Mouse (Mus musculus): Measurements from ENCODE around the gene Tmem138.
A peak's percentile ranks its signal among the peaks of the same experiment; 100 is the strongest.

The Tmem138 gene

DNA sequence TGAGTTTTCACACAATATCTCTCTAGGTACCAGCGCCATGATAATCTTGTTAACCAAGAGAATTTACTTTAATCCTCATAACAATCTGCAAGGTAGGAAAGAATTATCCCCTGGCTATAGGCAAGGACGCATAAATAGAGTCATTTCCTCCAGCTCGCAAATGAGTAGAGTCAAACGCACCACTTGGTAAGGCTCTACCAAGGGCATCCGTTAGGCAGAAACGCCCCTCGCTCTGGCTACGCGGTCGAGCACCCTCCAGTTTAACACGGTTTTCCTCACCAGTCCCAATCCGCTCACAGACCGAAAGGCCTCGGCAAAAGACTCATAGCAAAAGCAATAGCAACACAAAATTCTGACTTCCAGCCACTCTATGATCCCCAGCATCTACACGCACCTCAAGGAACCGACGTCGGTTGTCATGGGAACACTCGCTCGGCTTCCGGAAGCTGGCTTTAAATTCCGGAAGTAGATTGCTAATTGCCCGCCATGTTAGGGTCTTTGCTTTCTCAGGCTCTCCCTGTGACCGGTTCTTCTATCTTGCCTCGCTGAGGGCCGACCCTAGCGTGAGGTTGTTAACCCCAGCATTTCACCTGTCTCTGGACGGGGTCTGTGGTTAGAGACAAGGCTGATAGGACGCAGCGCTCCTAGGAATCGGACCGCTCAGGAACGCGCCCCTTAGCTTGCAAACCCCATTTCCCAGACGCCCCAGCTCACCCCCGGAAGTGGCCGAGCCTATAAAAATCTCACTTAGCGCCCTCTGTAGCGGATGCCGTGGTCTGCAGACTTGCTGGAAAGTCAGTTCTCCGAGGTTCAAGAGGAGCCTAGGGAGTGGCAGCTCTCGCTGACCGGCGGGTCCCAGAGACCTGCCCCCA is at the start of gene Tmem138, which contains the start of gene Cyb561a3:
Gene Tmem138 (minus strand): TSS at position 673 of the 872 bp plus-strand sequence.
Gene Cyb561a3 (plus strand): TSS at position 483 of the 872 bp plus-strand sequence.
- DNase-seq (ENCODE audit: low spot score): peak; percentile 86

DNA sequence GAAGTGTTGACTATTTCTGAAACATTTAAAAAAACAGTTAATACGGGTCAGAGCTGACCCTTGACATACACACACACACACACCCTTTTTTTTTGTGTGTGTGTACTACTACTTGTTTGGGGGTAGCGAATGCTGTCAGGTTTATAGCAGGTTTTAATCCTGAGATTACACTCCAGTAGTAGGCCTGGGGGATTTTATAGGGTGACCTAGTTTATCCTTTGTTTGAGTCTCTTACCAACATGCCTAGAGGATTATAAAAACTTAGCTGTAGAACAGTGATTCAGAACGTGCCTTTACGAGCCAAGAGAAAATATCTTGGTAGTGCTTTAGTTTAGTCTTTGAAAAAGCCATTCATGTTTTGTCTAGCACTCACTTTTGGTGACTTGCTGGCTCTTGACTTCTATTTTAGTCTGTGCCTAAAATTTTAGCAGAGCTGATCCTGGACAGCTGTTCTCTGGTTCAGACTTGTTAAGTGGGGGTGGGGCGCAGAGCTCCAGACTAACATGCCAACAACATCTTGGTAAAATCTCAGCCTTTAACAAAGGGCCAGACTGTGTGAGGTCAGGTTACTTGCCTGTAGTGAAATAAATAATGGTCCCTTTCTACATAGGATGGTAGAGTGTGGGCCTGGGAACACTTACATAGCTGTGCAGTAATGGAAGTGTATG is 31.5 kb upstream of the Tmem138 start:
- DNase-seq (ENCODE audit: low spot score): no peak

- no peak for DNase-seq (ENCODE audit: low spot score)
Measured at GRCm38 (mm10) chr19:10605901-10606622, 28.9 kb upstream of the Tmem138 start.

DNA sequence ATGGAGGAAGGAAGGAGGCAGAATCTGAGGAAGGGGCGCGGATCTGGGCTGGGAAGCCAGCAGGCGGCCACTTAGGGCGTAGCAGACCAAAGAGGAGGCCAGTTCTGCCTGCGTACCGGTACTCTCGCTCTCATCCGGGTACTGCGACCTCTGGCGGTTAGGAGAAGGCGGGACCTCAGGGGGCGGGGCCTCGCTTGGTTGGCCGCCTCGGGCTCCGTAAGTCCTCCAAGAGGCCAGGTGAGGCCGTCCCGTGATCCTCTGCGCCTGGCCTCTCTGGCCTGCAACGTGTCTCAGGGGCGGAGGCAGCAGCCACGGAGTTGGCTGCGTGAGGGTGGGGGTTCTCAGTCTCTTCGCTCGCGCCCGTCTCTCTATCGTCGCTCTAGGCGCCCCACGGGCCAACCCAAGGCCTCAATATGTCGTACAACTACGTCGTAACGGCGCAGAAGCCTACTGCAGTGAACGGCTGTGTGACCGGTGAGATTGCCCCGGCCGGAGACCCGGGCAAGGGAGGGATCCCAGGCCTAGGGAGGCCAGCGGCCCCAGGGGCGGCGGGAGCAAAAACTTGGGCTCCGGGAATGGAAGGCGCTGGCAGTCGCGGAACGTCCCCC is 28.2 kb upstream of the Tmem138 start, which contains the start of the genes Ddb1 and Tkfc:
Gene Ddb1 (plus strand): TSS at position 35 of the 608 bp plus-strand sequence.
Gene Tkfc (minus strand): TSS at position 362 of the 608 bp plus-strand sequence.
- peak; percentile 97 for DNase-seq (ENCODE audit: low spot score)

DNA sequence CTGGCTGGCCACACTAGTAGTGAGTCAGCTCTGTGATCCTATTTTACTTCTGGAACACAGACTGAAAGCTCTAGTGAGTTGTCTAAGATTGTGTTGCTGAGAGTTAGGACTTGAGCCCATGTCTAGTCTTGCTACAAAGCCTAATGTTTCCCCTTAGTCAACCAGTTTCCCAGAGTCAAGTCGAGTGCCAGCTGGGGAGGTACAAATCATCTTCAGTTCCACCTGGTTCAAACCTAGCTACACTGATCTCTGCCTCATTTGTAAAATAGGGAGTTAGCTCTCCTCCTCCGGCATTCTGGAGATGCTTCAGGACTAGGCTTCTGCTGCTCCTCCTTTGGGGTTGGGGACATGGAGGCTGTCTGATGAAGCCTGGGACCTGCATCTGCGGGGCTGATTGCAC is 27.4 kb upstream of the Tmem138 start:
- DNase-seq (ENCODE audit: low spot score): no peak

- no peak for DNase-seq (ENCODE audit: low spot score)
Measured at GRCm38 (mm10) chr19:10603660-10604523, 26.7 kb upstream of the Tmem138 start.

- DNase-seq (ENCODE audit: low spot score): peak; percentile 74
Measured at GRCm38 (mm10) chr19:10602787-10603186, 25.6 kb upstream of the Tmem138 start.

DNA sequence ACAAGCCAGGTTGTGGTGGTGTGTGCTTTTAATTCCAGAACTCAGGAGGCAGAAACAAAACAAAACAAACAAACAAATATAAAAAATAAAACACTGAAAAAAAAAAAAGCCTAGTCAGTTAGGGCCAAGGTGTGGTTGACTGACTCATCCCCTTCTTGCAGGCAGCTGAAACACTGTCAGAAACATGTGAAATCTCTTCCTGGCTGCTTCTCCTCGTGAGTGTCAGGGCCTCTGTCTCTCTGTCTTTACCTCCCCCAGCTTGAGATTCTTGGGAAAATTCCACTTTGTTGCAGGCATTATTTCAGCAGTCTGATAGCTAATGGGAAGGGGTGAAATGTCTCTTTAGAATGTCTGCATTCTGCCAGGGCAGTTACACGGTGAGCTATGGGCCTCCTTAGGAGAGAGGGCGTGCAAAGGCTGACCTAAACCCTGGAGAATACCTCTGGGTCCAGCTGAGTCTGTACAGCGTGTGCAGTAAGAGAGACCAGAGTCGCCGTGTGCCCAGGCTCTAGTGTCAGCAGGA is 25.1 kb upstream of the Tmem138 start:
- no peak for DNase-seq (ENCODE audit: low spot score)

GRCm38 (mm10) chr19:10599648-10600047 is 22.5 kb upstream of the Tmem138 start:
- DNase-seq (ENCODE audit: low spot score): no peak

DNA sequence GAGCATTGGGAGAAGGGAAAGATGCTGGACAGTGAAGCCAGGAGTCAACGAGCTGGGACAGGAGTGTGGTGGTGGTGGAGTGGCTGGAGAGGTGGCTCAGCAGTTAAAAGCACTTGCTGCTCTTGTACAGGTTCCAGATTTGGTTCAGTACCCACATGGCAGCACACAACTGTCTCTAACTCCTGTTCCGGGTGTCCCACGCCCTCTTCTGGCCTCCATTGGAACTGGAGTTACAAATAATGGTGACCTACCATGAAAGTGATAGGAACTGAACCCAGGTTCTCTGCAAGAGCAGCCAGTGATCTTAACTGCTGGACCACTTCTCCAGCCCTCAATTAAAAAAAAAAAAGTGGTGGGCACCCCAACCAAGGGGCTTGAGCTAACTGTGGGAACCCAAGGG is 21.0 kb upstream of the Tmem138 start:
- no peak for DNase-seq (ENCODE audit: low spot score)

GRCm38 (mm10) chr19:10591659-10592377 is 14.7 kb upstream of the Tmem138 start:
- DNase-seq (ENCODE audit: low spot score): no peak

GRCm38 (mm10) chr19:10590301-10590700 is 13.1 kb upstream of the Tmem138 start:
- no peak for DNase-seq (ENCODE audit: low spot score)

GRCm38 (mm10) chr19:10589127-10589857 is 12.1 kb upstream of the Tmem138 start:
- no peak for DNase-seq (ENCODE audit: low spot score)

DNA sequence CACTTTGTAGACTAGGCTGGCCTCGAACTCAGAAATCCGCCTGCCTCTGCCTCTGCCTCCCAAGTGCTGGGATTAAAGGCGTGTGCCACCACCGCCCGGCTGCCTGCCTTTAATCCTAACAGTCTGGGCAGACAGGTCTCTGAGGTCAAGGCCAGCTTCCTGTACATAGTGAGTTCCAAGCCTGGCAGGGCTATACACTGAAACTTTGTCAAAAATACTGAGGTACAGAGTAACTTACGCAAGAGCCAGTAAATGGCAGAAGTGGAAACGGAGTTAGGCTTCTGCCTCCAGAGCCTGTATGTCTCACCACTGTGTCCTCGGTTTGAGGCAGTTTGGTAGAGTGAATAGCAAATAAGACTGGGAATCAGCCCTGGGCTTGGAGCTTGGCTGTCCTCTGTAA is 10.1 kb upstream of the Tmem138 start:
- no peak for DNase-seq (ENCODE audit: low spot score)

GRCm38 (mm10) chr19:10585112-10585511 is 8.0 kb upstream of the Tmem138 start:
- DNase-seq (ENCODE audit: low spot score): no peak

GRCm38 (mm10) chr19:10583550-10584146 is 6.5 kb upstream of the Tmem138 start:
- no peak for DNase-seq (ENCODE audit: low spot score)

DNA sequence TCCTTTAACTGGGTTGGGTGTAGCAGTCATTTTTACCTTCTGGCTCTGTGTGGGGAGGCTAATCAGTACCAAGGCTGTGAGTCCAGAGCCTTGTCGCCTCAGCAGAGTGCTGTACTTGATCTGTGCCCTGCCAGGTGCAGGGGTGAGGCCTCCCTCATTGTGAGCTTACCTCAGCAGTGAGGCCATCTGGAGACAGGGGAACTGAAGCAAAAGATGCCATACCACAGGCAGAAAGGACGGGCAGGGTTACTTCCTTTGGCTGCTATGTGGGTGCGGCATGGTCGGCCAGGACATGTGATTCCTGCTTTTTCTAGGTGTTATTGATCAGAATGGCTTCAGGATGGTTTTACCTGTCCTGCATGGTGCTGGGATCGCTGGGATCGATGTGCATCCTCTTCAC is 4.8 kb upstream of the Tmem138 start:
- DNase-seq (ENCODE audit: low spot score): no peak

DNA sequence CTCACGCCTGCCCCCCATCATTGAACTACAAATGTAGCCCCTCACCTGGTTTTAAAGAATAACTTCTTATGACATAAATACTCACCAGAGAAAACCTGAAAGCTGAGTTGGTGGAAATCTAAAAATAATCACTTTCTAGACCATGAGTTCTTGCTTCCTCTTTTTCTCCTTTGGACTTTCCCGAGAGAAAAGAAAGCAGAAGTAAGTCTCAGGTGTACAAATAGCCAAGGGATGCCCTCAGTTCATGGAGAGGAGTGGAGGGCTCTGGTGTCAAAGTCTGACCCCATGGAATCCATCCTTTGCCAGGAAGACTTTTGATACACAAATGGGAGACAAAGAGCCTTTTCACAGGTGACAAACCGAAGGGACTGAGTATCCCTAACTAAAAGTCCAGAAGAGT is 3.6 kb upstream of the Tmem138 start:
- no peak for DNase-seq (ENCODE audit: low spot score)

GRCm38 (mm10) chr19:10580102-10580501 is 2.9 kb upstream of the Tmem138 start:
- no peak for DNase-seq (ENCODE audit: low spot score)

All from ovary, adult 18-20 months (tissue).